Mouse (Mus musculus) kidney, adult 18-20 months (tissue): Measurements from ENCODE around the gene Auts2.

Source experiments
- DNase-seq: peaks from one replicate; pipeline ENCODE4 v3.0.0; 2021

Gene Auts2

GRCm38 (mm10) chr5:132162206-132162533, 381.0 kb downstream of the Auts2 start:
- no peak for DNase-seq

GRCm38 (mm10) chr5:132161338-132162205, 381.6 kb downstream of the Auts2 start:
- peak; percentile 8 for DNase-seq

DNA sequence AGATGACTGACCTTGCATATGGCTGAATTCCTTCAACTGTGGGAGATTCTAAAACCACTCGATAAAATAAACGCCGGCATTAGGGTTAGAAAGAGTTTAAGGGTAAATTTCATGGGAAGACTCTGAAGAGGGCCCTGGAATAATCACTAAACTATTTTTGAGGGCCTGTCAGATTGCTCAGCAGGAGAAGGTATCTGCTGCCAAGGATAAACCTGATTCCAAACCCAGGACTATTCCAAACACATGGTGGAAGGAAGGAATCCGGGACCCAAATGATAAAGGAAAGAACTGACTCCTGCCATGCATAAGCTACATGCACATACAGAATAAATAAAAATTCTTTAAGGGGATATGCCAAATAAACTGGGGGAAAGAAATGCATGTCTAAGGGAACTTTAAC, 399.0 kb downstream of the Auts2 start:
- no peak for DNase-seq

- DNase-seq, result no peak
Observed at GRCm38 (mm10) chr5:132140816-132141215, 402.3 kb downstream of the Auts2 start.

GRCm38 (mm10) chr5:132135941-132136663, 407.0 kb downstream of the Auts2 start:
- no peak for DNase-seq

DNA sequence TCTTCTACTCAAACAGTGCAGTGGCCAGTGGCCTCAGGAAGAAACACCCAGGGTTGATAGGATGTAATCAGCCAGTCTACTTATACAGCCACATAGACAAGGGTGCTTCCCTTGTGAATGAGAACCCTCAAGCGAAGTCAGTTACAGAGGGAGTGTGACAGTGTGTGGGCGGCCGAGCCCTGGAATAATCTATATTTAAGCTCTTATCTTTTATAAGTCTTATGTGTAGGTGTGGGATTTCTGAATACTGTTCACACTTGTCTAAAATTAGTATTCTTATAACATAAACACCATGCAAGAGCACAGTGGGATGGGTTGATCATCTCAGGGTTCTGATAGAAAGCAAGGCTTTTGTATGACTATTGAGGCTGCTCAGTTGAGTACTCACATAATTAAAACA, 411.2 kb downstream of the Auts2 start:
- no peak for DNase-seq

DNA sequence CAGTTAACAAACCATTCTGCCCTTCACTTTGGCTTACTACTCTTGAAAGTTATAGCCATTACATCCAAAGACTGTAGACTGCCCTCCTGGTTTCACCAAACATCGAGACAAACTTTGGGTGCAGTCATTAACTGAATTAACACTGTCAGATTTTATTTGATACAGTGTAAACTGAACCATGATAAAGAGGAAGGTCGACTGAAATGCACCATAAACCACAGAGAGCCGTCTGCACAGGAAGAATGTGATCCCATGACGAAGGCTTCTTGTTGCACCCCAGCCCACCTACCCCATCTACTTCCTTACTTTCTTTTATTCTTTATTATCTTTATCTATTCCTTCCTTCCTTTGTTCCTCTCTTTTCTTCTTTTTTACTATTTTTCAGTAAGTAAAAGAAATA, 412.6 kb downstream of the Auts2 start:
- DNase-seq, result no peak

DNA sequence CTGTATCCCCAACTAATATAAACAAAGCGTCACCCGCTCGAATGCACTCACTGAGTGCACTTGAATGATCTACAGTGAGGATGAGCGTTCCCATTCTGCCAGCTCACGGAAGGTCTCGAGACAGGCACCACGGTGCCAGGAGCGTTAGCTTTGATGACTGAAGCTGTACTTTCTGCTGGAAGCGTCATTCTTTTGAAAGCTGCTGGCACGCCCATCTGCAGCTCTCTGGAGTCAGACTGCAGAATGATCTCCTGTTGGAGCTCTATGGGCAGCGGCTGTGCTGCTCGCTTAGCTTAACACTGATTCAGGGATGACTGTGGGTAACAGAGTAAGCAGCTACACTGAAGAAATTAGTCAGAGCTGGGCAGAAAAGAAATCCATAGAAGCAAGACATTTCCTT, 416.5 kb downstream of the Auts2 start:
- DNase-seq, result no peak

DNA sequence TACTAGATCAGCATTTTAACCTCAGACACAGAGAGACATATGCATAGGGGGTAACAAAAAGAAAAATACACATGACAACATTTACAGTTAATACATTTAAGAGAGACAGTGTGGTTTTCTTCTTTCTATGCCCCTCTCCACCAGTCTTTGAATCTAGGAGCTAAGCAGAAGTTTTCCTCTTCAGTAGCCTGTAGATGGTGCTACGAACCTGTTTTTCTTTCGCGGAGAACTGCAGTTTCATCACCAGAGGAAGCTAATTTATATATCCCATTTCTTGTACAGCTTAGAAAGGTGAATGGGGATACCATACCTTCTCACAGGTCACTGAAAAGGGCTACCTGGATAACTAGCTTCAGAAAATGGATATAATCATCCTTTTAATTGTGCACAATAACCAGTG, 427.5 kb downstream of the Auts2 start:
- DNase-seq, result no peak

DNA sequence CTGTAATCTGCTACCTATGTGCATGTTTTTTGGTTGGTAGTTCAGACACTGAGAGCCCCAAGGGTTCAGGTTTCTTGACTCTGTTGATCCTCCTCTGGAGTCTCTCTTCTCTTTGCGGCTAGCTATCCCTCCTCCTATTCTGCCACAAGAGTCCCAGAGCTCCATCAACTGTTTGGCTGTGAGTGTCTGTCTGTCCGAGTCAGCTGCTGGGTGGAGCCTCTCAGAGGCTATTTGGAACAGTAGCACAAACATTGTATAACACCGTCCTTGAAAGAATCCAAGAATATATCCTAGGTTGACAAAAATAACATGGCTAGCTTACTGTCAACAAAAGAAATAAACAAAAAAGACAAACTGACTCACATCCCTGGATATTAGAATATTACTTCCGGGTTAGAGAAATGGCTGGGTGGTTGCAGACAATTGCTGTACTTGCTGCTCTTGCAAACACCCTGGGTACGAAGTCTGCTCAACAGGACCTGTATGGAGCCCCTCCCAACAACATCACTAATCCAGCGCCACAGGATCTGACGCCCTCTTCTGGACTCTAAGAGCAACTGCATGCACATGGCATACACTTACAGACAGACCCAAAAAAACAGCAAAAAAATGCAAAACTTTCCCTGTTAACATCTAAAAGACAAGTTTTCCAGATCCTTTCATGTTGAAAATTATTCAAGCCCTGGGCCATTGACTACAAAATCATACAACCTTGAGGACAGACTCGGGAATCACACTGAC, 428.4 kb downstream of the Auts2 start:
- no peak for DNase-seq

- DNase-seq, result no peak
Observed at GRCm38 (mm10) chr5:132113480-132113879, 429.7 kb downstream of the Auts2 start.

- DNase-seq, result no peak
Observed at GRCm38 (mm10) chr5:132112666-132113065, 430.5 kb downstream of the Auts2 start.

GRCm38 (mm10) chr5:132102426-132102825, 440.7 kb downstream of the Auts2 start:
- no peak for DNase-seq

DNA sequence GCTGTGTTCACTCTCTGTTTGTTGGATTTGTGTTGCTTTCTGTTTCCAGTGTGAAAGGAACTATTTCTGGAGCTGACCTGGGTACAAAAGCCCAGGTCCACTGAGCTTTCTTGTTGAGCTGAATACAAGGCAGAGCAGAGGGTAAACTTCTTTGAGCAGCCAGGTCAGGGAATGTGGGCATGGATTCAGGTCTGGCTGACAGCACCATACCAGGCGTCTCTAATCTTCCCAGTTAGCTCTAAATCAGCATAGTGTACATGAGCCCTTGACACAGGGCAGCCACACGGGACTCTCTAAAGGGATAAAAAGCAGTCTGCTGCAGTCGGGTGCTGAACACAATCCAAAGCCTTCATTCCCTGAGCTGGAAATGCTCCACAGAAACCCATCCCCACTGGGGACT, 444.7 kb downstream of the Auts2 start:
- peak; percentile 34 for DNase-seq

- DNase-seq, result no peak
Observed at GRCm38 (mm10) chr5:132092721-132093120, 450.4 kb downstream of the Auts2 start.

GRCm38 (mm10) chr5:132089496-132090250, 453.5 kb downstream of the Auts2 start:
- DNase-seq, result no peak

DNA sequence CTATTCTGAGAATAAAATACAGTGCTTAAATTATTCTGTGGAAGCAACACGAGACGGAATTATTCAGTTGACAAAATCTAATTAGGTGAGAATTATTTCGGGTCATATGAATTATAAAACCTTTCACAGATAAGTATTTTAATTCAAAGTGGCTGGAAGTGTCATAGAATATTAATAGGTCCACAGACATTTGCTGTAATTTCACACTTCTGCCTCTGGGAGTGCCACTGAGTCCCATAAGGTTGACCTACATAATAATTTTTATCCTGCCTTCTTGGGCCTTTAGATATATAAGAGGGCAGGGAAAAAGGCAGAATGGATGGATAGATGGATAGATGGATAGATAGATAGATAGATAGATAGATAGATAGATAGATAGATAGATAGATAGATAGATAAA, 454.6 kb downstream of the Auts2 start:
- DNase-seq, result no peak

GRCm38 (mm10) chr5:132083753-132084326, 459.3 kb downstream of the Auts2 start:
- DNase-seq, result no peak

GRCm38 (mm10) chr5:132075942-132076341, 467.2 kb downstream of the Auts2 start:
- no peak for DNase-seq

DNA sequence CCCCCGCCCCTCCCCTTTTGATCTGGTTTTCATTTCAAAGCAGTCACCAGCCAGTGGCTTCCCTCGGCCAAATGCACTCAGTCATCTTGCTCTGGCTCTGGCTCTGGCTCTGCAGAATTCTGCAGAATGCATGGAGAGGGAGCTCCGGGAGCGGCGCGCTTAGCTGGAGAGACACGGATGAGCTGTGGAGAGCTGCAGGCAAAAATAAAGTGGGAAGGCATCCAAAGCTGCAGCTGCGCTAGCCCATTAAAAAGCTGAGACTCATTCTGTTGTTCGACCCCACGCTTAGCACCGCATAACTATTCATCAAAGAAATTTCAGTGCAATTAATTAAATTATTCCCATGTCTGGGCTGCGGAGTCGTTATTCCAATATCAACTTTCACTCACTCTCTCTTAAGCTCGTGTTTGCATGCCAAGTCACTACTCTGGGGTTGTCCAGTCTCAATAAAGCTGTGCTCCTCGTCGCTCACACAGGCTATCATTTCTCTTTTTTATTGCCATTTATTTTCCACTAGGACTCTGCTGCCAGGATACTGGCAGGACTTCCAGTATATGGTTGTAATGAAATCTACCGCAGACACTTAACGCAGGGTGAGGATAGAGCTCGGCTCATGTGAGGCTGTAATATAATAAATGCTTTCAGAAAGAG, 468.3 kb downstream of the Auts2 start:
- peak; percentile 9 for DNase-seq

DNA sequence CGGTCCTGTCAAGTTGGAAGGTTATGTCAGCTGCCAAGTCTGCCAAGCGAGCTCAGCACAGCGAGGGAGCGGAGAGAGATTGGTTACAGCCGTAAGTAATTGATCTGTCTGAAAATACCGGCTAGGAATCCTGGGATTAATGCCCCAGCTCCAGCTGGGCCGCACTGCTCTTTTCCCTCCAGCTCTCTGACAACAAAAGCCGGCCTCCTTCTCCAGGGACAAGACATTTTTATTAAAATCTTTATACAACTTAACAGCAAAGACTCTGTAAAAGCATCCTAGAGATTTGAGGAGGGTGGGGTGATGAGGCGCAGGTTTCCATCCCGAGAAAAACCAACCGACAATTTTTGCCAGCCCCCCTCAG, 468.8 kb downstream of the Auts2 start:
- DNase-seq, result no peak
